Mouse (Mus musculus) ES-E14 (cell line): ENCODE results near the gene Gm42742. TPM values are rescaled to one million over a fixed set of nuclear protein-coding genes. Genes with fewer than 3 reads are reported as not detected.

Experiments
- DNase-seq: peaks from one replicate; pipeline ENCODE4 v3.0.0-alpha.2; 2013; ENCODE audit warnings: low read depth, low spot score
- H3K27ac ChIP-seq: 2 replicates; pipeline ENCODE4 v1.5.1; 2012; ENCODE audit warnings: low read depth, mild to moderate bottlenecking, low read length, moderate library complexity, mixed read lengths; ENCODE audit not compliant: poor library complexity, insufficient read depth, severe bottlenecking
- H3K36me3 ChIP-seq: 2 replicates; pipeline ENCODE4 v1.6.1; 2012; ENCODE audit warnings: mild to moderate bottlenecking, low read length, moderate library complexity, mixed read lengths; ENCODE audit not compliant: control insufficient read depth, poor library complexity, insufficient read depth, severe bottlenecking
- H3K4me1 ChIP-seq, 2 experiments: fragments of 150-350 bp in 1 of 2; sonication (generic) in 1 of 2; 2 replicates each; pipeline ENCODE4 v1.6.1; 2012; ENCODE audit warnings: low read length in 2 of 2, mild to moderate bottlenecking in 1 of 2, mixed read lengths in 1 of 2; ENCODE audit not compliant: control insufficient read depth in 2 of 2, insufficient read depth in 2 of 2, poor library complexity in 1 of 2
- H3K4me3 ChIP-seq, 2 experiments: fragments of 150-350 bp in 1 of 2; sonication (generic) in 1 of 2; 2 replicates each; pipeline ENCODE4 v1.5.1; 2012; ENCODE audit warnings: low read length in 2 of 2, low read depth in 1 of 2, mild to moderate bottlenecking in 1 of 2, mixed read lengths in 1 of 2; ENCODE audit not compliant: insufficient read depth in 1 of 2, poor library complexity in 1 of 2, severe bottlenecking in 1 of 2
- H3K9ac ChIP-seq: 2 replicates; pipeline ENCODE4 v1.6.1; 2012; ENCODE audit warnings: low read depth, mild to moderate bottlenecking, low read length, mixed read lengths; ENCODE audit not compliant: poor library complexity, insufficient read depth, severe bottlenecking
- H3K9me3 ChIP-seq: fragments of 150-350 bp; sonication (generic); 2 replicates; pipeline ENCODE4 v1.6.1; 2012; ENCODE audit warnings: low read depth, mild to moderate bottlenecking, low read length; ENCODE audit not compliant: control insufficient read depth, insufficient read depth
- CHD2 ChIP-seq: IDR thresholded peaks from 2 replicates; pipeline ENCODE4 v1.6.1; 2014; ENCODE audit warnings: mild to moderate bottlenecking, low read depth, low read length, inconsistent platforms
- HCFC1 ChIP-seq: IDR thresholded peaks from 2 replicates; pipeline ENCODE4 v1.6.1; 2012; ENCODE audit warnings: low read length, inconsistent platforms, borderline replicate concordance; ENCODE audit not compliant: insufficient read depth
- MAFK ChIP-seq: IDR thresholded peaks from 2 replicates; pipeline ENCODE4 v1.6.1; 2014; ENCODE audit warnings: mild to moderate bottlenecking, low read depth, low read length, inconsistent platforms; ENCODE audit not compliant: insufficient read depth
- ZC3H11A ChIP-seq: IDR thresholded peaks from 2 replicates; pipeline ENCODE4 v1.6.1; 2012; ENCODE audit warnings: low read depth, mild to moderate bottlenecking, inconsistent platforms, low read length, borderline replicate concordance
- ZNF384 ChIP-seq: IDR thresholded peaks from 2 replicates; pipeline ENCODE4 v1.6.1; 2012; ENCODE audit warnings: low read depth, low read length, inconsistent platforms
- in situ Hi-C, 2 experiments: fragments of 600-800 bp; cut with MboI; formaldehyde crosslinking; loops; one replicate each; pipeline ENCODE4 v1.15.1; 2025; ENCODE audit warnings: low sequenced_read_pairs in 2 of 2, inconsistent platforms in 1 of 2; ENCODE audit not compliant: unreplicated experiment in 2 of 2
- total RNA-seq: library from RNA; depleted of rRNA; stranded (reverse); fragments of 300-350 nt; gene quantifications from 2 replicates; pipeline ENCODE4 v1.2.3, GENCODE M21; 2012

Gm42742 gene
- total RNA-seq, 1 experiment, result 23.4 TPM

- H3K9me3 ChIP-seq, result no peaks in the 10 kb centered on the region
- H3K36me3 ChIP-seq, result peaks cover 36% of the 10 kb centered on the region
- H3K27ac ChIP-seq, result no peak overlapping the region
- peak overlapping the region; percentile 60 to 62 for H3K4me3 ChIP-seq
- H3K9ac ChIP-seq, result peak overlapping the region; percentile 31; the same call in 1 of the 2 replicates
- no peak for DNase-seq
- in situ Hi-C loops, result no loop called here
- TF ChIP-seq ZC3H11A, result no peak
- no peak for TF ChIP-seq ZNF384
- TF ChIP-seq HCFC1, result no peak
- TF ChIP-seq MAFK, result no peak
- 0 out of 2 replicates have a peak, but pooled peaks have one; percentile 22 for TF ChIP-seq CHD2
- H3K4me1 ChIP-seq, result peaks cover 5 to 11% of the 10 kb centered on the region in 2 experiments; a peak in 2 of 4 replicates
Observed at GRCm38 (mm10) chr7:127021563-127022527, 948 bp upstream of the Gm42742 start.

GRCm38 (mm10) chr7:127020491-127020890 lies 406 bp downstream of the Gm42742 start:
- no peaks in the 10 kb centered on the region for H3K9me3 ChIP-seq
- peak overlapping the region; percentile 31 for H3K9ac ChIP-seq
- H3K27ac ChIP-seq, result no peak overlapping the region
- DNase-seq, result no peak
- peak overlapping the region; percentile 60 to 62 for H3K4me3 ChIP-seq
- peaks cover 5 to 11% of the 10 kb centered on the region in 2 experiments; a peak in 2 of 4 replicates for H3K4me1 ChIP-seq
- TF ChIP-seq ZNF384 (no peak), ZC3H11A (no peak), CHD2 (no peak), MAFK (no peak), HCFC1 (no peak)
- in situ Hi-C loops, result no loop called here
- peaks cover 38% of the 10 kb centered on the region for H3K36me3 ChIP-seq

- TF ChIP-seq ZNF384 (no peak), HCFC1 (no peak), CHD2 (no peak), ZC3H11A (no peak), MAFK (no peak)
- no peak for DNase-seq
- Histone ChIP-seq H3K4me3 (no peak overlapping the region; a peak in 1 of 4 replicates), H3K36me3 (peaks cover 38% of the 10 kb centered on the region), H3K4me1 (peaks cover 5 to 14% of the 10 kb centered on the region in 2 experiments; a peak in 2 of 4 replicates), H3K9me3 (no peaks in the 10 kb centered on the region), H3K27ac (no peak overlapping the region), H3K9ac (no peak overlapping the region; the same call in 1 of the 2 replicates)
- in situ Hi-C loops, result no loop called here
Observed at GRCm38 (mm10) chr7:127020031-127020430, 866 bp downstream of the Gm42742 start.

GRCm38 (mm10) chr7:127019306-127019960 lies 1.5 kb downstream of the Gm42742 start:
- H3K27ac ChIP-seq, result no peak overlapping the region
- no peak overlapping the region; the same call in 1 of the 2 replicates for H3K9ac ChIP-seq
- peaks cover 33% of the 10 kb centered on the region for H3K36me3 ChIP-seq

More at GRCm38 (mm10) chr7:127019306-127019960, 1.5 kb downstream of the Gm42742 start:
- H3K4me3 ChIP-seq, result no peak overlapping the region
- TF ChIP-seq CHD2, result no peak
- TF ChIP-seq ZNF384, result no peak
- no peak for TF ChIP-seq MAFK
- peaks cover 5 to 16% of the 10 kb centered on the region in 2 experiments; a peak in 2 of 4 replicates for H3K4me1 ChIP-seq
- in situ Hi-C loops, result no loop called here
- no peak for DNase-seq
- H3K9me3 ChIP-seq, result no peaks in the 10 kb centered on the region
